ENCODE assay signal across 9 mouse cellular contexts in genomic region chr1:93223972-93224371, GRCm38 (mm10). TPM values are rescaled to one million over a fixed set of nuclear protein-coding genes. Genes with fewer than 3 reads are reported as not detected.
DNase-seq lines count a peak whose midpoint lies in the region; ATAC-seq and TF ChIP-seq lines count a peak whose summit lies in the region.
"Had no signal": no experiment of that assay in that cellular context is flagged by ENCODE, and none has a peak within 500 bp of the region (broad histone marks: within the 10 kb centered on the region; RNA-seq: fewer than 3 reads in every experiment).

No protein-coding gene starts in this region.

- DNase-seq in heart, adult 2 months = peak; percentile 30 to 54
- no peak for DNase-seq in heart, adult 11 months
- peak; percentile 11 to 19 for DNase-seq in CD8-positive naive resting alpha-beta T cell, adult 2 months (ENCODE audit: low read depth in 2 of 2, low spot score in 2 of 2)
- DNase-seq in brain, embryonic 14.5 days (ENCODE audit: low read depth) = no peak
- DNase-seq in thymus, postnatal 36 days = peak; percentile 48 to 57
- DNase-seq in frontal cortex, postnatal 10 days (ENCODE audit: low spot score in 2 of 2) = no peak

- no peak overlapping the region for H3K4me3 ChIP-seq in heart, adult 2 months
- no peak overlapping the region for H3K4me3 ChIP-seq in kidney, embryonic 15.5 days (replicated peaks)
- H3K4me3 ChIP-seq in megakaryocyte, embryonic 14.5 days (replicated peaks) = peak overlapping the region; percentile 10
- H3K4me3 ChIP-seq: liver, embryonic 15.5 days had no signal

- no peaks in the 10 kb centered on the region for H3K27me3 ChIP-seq in heart, adult 2 months (ENCODE audit: control insufficient read depth, insufficient read depth, low read length)
- 0 out of 2 replicates have a peak, but pooled peaks cover 4% of the 10 kb centered on the region for H3K27me3 ChIP-seq in kidney, embryonic 15.5 days
- peaks cover 74% of the 10 kb centered on the region for H3K27me3 ChIP-seq in megakaryocyte, embryonic 14.5 days (replicated peaks)

- intact Hi-C loops in heart, adult 2 months (cut with DNase I) = no loop called here

- 28% methylated on average over 18 of the region's 18 CpGs for WGBS in heart, adult 2 months
- WGBS in kidney, embryonic 15.5 days = 17% methylated on average over 18 of the region's 18 CpGs

- no peak overlapping the region for H3K4me2 ChIP-seq in kidney, embryonic 15.5 days
- H3K4me2 ChIP-seq: liver, embryonic 15.5 days had no signal

- H3K9me3 ChIP-seq in kidney, embryonic 15.5 days (replicated peaks) = no peaks in the 10 kb centered on the region
- no peaks in the 10 kb centered on the region for H3K9me3 ChIP-seq in megakaryocyte, embryonic 14.5 days
- H3K9me3 ChIP-seq: liver, embryonic 15.5 days had no signal

- peak; percentile 4; the same call in 1 of the 2 replicates for ATAC-seq in kidney, embryonic 15.5 days (replicated peaks; ENCODE audit: low FRiP score)

- no peak for TF ChIP-seq EP300 in heart, adult 2 months (IDR thresholded peaks at IDR 0.05; ENCODE audit: insufficient read depth, low read depth, low read length)

- H3K4me1 ChIP-seq in heart, adult 2 months (ENCODE audit: control insufficient read depth, insufficient read depth, low read length) = no peaks in the 10 kb centered on the region; the same call in 1 of the 2 replicates
- peaks cover 32% of the 10 kb centered on the region for H3K4me1 ChIP-seq in kidney, embryonic 15.5 days
- H3K4me1 ChIP-seq in megakaryocyte, embryonic 14.5 days = peaks cover 5% of the 10 kb centered on the region; the same call in 1 of the 2 replicates
- H3K4me1 ChIP-seq: liver, embryonic 15.5 days had no signal

- no peak overlapping the region for H3K27ac ChIP-seq in heart, adult 2 months
- H3K27ac ChIP-seq in kidney, embryonic 15.5 days = no peak overlapping the region
- H3K27ac ChIP-seq: liver, embryonic 15.5 days had no signal

- no peaks in the 10 kb centered on the region for H3K79me2 ChIP-seq in heart, adult 2 months (replicated peaks; ENCODE audit: control insufficient read depth, insufficient read depth, low read length)

- H3K36me3 ChIP-seq in heart, adult 2 months (ENCODE audit: control insufficient read depth, insufficient read depth, low read length) = no peaks in the 10 kb centered on the region
- H3K36me3 ChIP-seq in kidney, embryonic 15.5 days = no peaks in the 10 kb centered on the region
- no peaks in the 10 kb centered on the region for H3K36me3 ChIP-seq in megakaryocyte, embryonic 14.5 days (replicated peaks; ENCODE audit: low read length)
- H3K36me3 ChIP-seq: liver, embryonic 15.5 days had no signal

- TF ChIP-seq CTCF in heart, adult 2 months (IDR thresholded peaks at IDR 0.05) = peak; percentile 78
- TF ChIP-seq CTCF in brain, embryonic 14.5 days (IDR thresholded peaks at IDR 0.05; ENCODE audit: borderline replicate concordance, extremely low read depth, insufficient read depth, insufficient read length) = peak; percentile 68

- no peak overlapping the region for H3K9ac ChIP-seq in heart, adult 2 months (ENCODE audit: low read depth, low read length)
- H3K9ac ChIP-seq in kidney, embryonic 15.5 days = no peak overlapping the region
- H3K9ac ChIP-seq: liver, embryonic 15.5 days had no signal

- no peak for TF ChIP-seq POLR2A in heart, adult 2 months (IDR thresholded peaks at IDR 0.05; ENCODE audit: insufficient read depth, low read depth, low read length)
- TF ChIP-seq POLR2A in brain, embryonic 14.5 days (IDR thresholded peaks at IDR 0.05; ENCODE audit: borderline replicate concordance, extremely low read depth, insufficient read depth, insufficient read length, poor library complexity, severe bottlenecking) = no peak

RNA-seq across cellular contexts. Expression of gene Sned1, which starts 11.7 kb away (rescaled TPM):
- 1 to 10 TPM; 7.2 to 7.6 TPM for total RNA-seq in heart, adult 2 months (2021)
- 8.9 and 14.3 TPM in 2 replicates for polyA plus RNA-seq in heart, adult 2 months (2012; rRNA removed)
- polyA plus RNA-seq in brain, embryonic 14.5 days (2012; rRNA removed) = 4.9 and 12.9 TPM in 2 replicates
- polyA plus RNA-seq in kidney, embryonic 15.5 days (2015; fragmentation: Nextera tagmentation; extraction: Ambion mirVana) = 11.1 and 14.7 TPM in 2 replicates
- polyA plus RNA-seq in megakaryocyte, embryonic 14.5 days (2012; ENCODE audit: insufficient read depth, low replicate concordance) = 0.03 TPM in 1 of 2 replicates, not detected in the other

RNA-seq across cellular contexts. Expression of gene Crocc2, which starts 55.4 kb away (rescaled TPM):
- total RNA-seq in heart, adult 2 months (2021) = under 1 TPM in 1 of 2 experiments, not detected in 1; 0.09 TPM
- 0.20 and 0.35 TPM in 2 replicates for polyA plus RNA-seq in heart, adult 2 months (2012; rRNA removed)
- polyA plus RNA-seq in brain, embryonic 14.5 days (2012; rRNA removed) = 0.44 and 0.51 TPM in 2 replicates
- polyA plus RNA-seq in kidney, embryonic 15.5 days (2015; fragmentation: Nextera tagmentation; extraction: Ambion mirVana) = 0.19 and 0.25 TPM in 2 replicates
- polyA plus RNA-seq in megakaryocyte, embryonic 14.5 days (2012; ENCODE audit: insufficient read depth, low replicate concordance) = not detected in 2 replicates
- polyA plus RNA-seq: liver, embryonic 15.5 days had no signal

Comparison
In these comparisons a context has a peak if more than half of its experiments do, and no peak if none do; other contexts are left out.
1. DNase-seq: peak in heart, adult 2 months (2 of 2), CD8-positive naive resting alpha-beta T cell, adult 2 months (2 of 2) and thymus, postnatal 36 days (2 of 2); none in heart, adult 11 months (single experiment), brain, embryonic 14.5 days (single experiment) and frontal cortex, postnatal 10 days (0 of 2).